Mouse (Mus musculus) retina, postnatal 7 days (tissue): ENCODE measurements around the gene Arl11.
A peak's percentile ranks its signal among the peaks of the same experiment; 100 is the strongest.
"Not testable (repeated sequence)": the region's sequence is repeated elsewhere in the genome, so short reads cannot be mapped to it uniquely, and the experiment has no call there.

ENCODE experiments used
- DNase-seq: peaks from one replicate; pipeline ENCODE4 v3.0.0-alpha.2; 2012; ENCODE audit warnings: low read depth, low spot score

Arl11 gene

GRCm38 (mm10) chr14:61309593-61309992, at the start of gene Arl11:
Gene Arl11 (plus strand): TSS chr14:61309753.
- no peak for DNase-seq

- no peak for DNase-seq
Measured at GRCm38 (mm10) chr14:61267908-61268475, 41.6 kb upstream of the Arl11 start.

GRCm38 (mm10) chr14:61274414-61275198, 34.9 kb upstream of the Arl11 start:
- DNase-seq, result no peak

GRCm38 (mm10) chr14:61277285-61277684, 32.3 kb upstream of the Arl11 start:
- peak; percentile 14 for DNase-seq

GRCm38 (mm10) chr14:61278676-61279300, 30.8 kb upstream of the Arl11 start:
- no peak for DNase-seq

GRCm38 (mm10) chr14:61288606-61289286, 20.8 kb upstream of the Arl11 start:
- no peak for DNase-seq

- no peak for DNase-seq
Measured at GRCm38 (mm10) chr14:61290664-61291063, 18.9 kb upstream of the Arl11 start.

GRCm38 (mm10) chr14:61293884-61294737, 15.4 kb upstream of the Arl11 start:
- peak; percentile 61 for DNase-seq

- peak; percentile 58 for DNase-seq
Measured at GRCm38 (mm10) chr14:61294738-61295079, 14.8 kb upstream of the Arl11 start.

- no peak for DNase-seq
Measured at GRCm38 (mm10) chr14:61299810-61300209, 9.7 kb upstream of the Arl11 start.

GRCm38 (mm10) chr14:61301323-61301722, 8.2 kb upstream of the Arl11 start:
- DNase-seq, result no peak

GRCm38 (mm10) chr14:61302428-61302827, 7.1 kb upstream of the Arl11 start:
- no peak for DNase-seq

GRCm38 (mm10) chr14:61303969-61304609, 5.5 kb upstream of the Arl11 start:
- DNase-seq, result no peak

GRCm38 (mm10) chr14:61310036-61310772, 651 bp downstream of the Arl11 start:
- DNase-seq, result no peak

- no peak for DNase-seq
Measured at GRCm38 (mm10) chr14:61310963-61311362, 1.4 kb downstream of the Arl11 start.

- DNase-seq, result peak; percentile 43
Measured at GRCm38 (mm10) chr14:61316861-61317260, 7.3 kb downstream of the Arl11 start.

- DNase-seq, result no peak
Measured at GRCm38 (mm10) chr14:61320765-61321164, 11.2 kb downstream of the Arl11 start.

GRCm38 (mm10) chr14:61321200-61321599, 11.6 kb downstream of the Arl11 start:
- DNase-seq, result no peak

GRCm38 (mm10) chr14:61322740-61323139, 13.2 kb downstream of the Arl11 start:
- no peak for DNase-seq

GRCm38 (mm10) chr14:61327007-61327406, 17.5 kb downstream of the Arl11 start:
- DNase-seq, result not testable (repeated sequence)
